Mouse (Mus musculus) left cerebral cortex, postnatal 14 days (tissue): Measurements from ENCODE around the gene Porcn. TPM values are rescaled to one million over a fixed set of nuclear protein-coding genes. Genes with fewer than 3 reads are reported as not detected.

Experiments
- DNase-seq, 2 experiments: peaks; one replicate each; pipeline ENCODE4 v3.0.0; 2021 to 2022; ENCODE audit warnings: low spot score in 2 of 2, mixed read lengths in 1 of 2
- intact Hi-C: fragments of 180-260 bp; cut with DNase I; formaldehyde crosslinking; loops from one replicate; pipeline ENCODE4 v1.15.1; 2025
- total RNA-seq, 2 experiments: library from RNA; stranded (reverse); gene quantifications; 2 replicates each; pipeline ENCODE4 v1.2.3; 2021

The Porcn gene
- total RNA-seq, 2 experiments from 2014 or later = 83.2 to 83.3 TPM

GRCm38 (mm10) chrX:8211490-8212207 is 5.3 kb upstream of the Porcn start:
- intact Hi-C loops = no loop called here
- no peak for DNase-seq

- intact Hi-C loops = loop anchor here (5.0 kb wide), 1 partner anchor 38 kb away; no protein-coding TSS in a partner anchor
- no peak for DNase-seq
Measured at GRCm38 (mm10) chrX:8209720-8210119, 3.4 kb upstream of the Porcn start.

GRCm38 (mm10) chrX:8207224-8207623 is 899 bp upstream of the Porcn start:
- no peak for DNase-seq
- intact Hi-C loops = loop anchor here (5.0 kb wide), 1 partner anchor 40 kb away; no protein-coding TSS in a partner anchor

GRCm38 (mm10) chrX:8206694-8207197 is 421 bp upstream of the Porcn start:
- DNase-seq = no peak
- intact Hi-C loops = loop anchor here (5.0 kb wide), 1 partner anchor 41 kb away; no protein-coding TSS in a partner anchor

GRCm38 (mm10) chrX:8205551-8205950 is 774 bp downstream of the Porcn start:
- intact Hi-C loops = loop anchor here (2.0 to 5.0 kb wide), 2 partner anchors 17 to 42 kb away; no protein-coding TSS in a partner anchor
- DNase-seq = peak in 1 of 2 experiments; percentile 7

GRCm38 (mm10) chrX:8205088-8205487 is 1.2 kb downstream of the Porcn start:
- DNase-seq = no peak
- intact Hi-C loops = loop anchor here (2.0 to 5.0 kb wide), 2 partner anchors 18 to 42 kb away; no protein-coding TSS in a partner anchor

- DNase-seq = no peak
- intact Hi-C loops = loop anchor here (2.0 kb wide), 1 partner anchor 19 kb away; no protein-coding TSS in a partner anchor
Measured at GRCm38 (mm10) chrX:8204076-8204475, 2.2 kb downstream of the Porcn start.

GRCm38 (mm10) chrX:8203105-8203504 is 3.2 kb downstream of the Porcn start:
- intact Hi-C loops = no loop called here
- no peak for DNase-seq

- intact Hi-C loops = loop anchor here (5.0 kb wide), 1 partner anchor 59 kb away; the partner anchor contains the start of gene Ftsj1
- DNase-seq = peak; percentile 42 to 44
Measured at GRCm38 (mm10) chrX:8193419-8193723, 13.0 kb downstream of the Porcn start, which contains the start of gene Ebp. Gene Ebp, minus strand, starts transcription at chrX:8193512.

GRCm38 (mm10) chrX:8192640-8193418 is 13.5 kb downstream of the Porcn start:
- intact Hi-C loops = loop anchor here (5.0 kb wide), 1 partner anchor 59 kb away; the partner anchor contains the start of gene Ftsj1
- peak; percentile 76 to 79 for DNase-seq

GRCm38 (mm10) chrX:8192126-8192639 is 14.1 kb downstream of the Porcn start:
- peak in 1 of 2 experiments; percentile 5 for DNase-seq
- intact Hi-C loops = loop anchor here (5.0 kb wide), 1 partner anchor 60 kb away; the partner anchor contains the start of gene Ftsj1

GRCm38 (mm10) chrX:8182871-8183540 is 23.3 kb downstream of the Porcn start:
- no peak for DNase-seq
- intact Hi-C loops = no loop called here

GRCm38 (mm10) chrX:8179646-8180045 is 26.7 kb downstream of the Porcn start:
- intact Hi-C loops = no loop called here
- no peak for DNase-seq

GRCm38 (mm10) chrX:8178871-8179270 is 27.5 kb downstream of the Porcn start:
- intact Hi-C loops = no loop called here
- DNase-seq = no peak

GRCm38 (mm10) chrX:8175504-8176385 is 30.6 kb downstream of the Porcn start, which contains the start of gene Tbc1d25:
Gene Tbc1d25, minus strand, starts transcription at chrX:8176181.
- peak; percentile 82 to 83 for DNase-seq
- intact Hi-C loops = no loop called here

GRCm38 (mm10) chrX:8175169-8175503 is 31.2 kb downstream of the Porcn start:
- no peak for DNase-seq
- intact Hi-C loops = no loop called here

GRCm38 (mm10) chrX:8167716-8168647 is 38.3 kb downstream of the Porcn start:
- DNase-seq = no peak
- intact Hi-C loops = no loop called here
